Mouse (Mus musculus) bone marrow, adult 2 months (tissue): Measurements from ENCODE around the gene Impdh1. TPM values are rescaled to one million over a fixed set of nuclear protein-coding genes. Genes with fewer than 3 reads are reported as not detected.

Experiments used
- H3K27ac ChIP-seq: fragments of 200-500 bp; 2 replicates; pipeline ENCODE4 v1.5.1; 2012; ENCODE audit warnings: low read depth, mild to moderate bottlenecking, control low read depth, inconsistent platforms, low read length; ENCODE audit not compliant: control insufficient read depth, poor library complexity, insufficient read depth
- H3K4me1 ChIP-seq: fragments of 200-500 bp; 2 replicates; pipeline ENCODE4 v1.6.1; 2011; ENCODE audit warnings: low read length; ENCODE audit not compliant: control insufficient read depth, insufficient read depth
- H3K4me3 ChIP-seq: fragments of 200-500 bp; replicated peaks from 2 replicates; pipeline ENCODE3; 2011; ENCODE audit warnings: mild to moderate bottlenecking, low read depth, low read length, control low read depth; ENCODE audit not compliant: control insufficient read depth
- CTCF ChIP-seq: fragments of 200-500 bp; IDR thresholded peaks from 2 replicates; pipeline ENCODE4 v1.5.1; 2011; ENCODE audit warnings: low read length, control low read depth; ENCODE audit not compliant: control insufficient read depth, insufficient read depth
- POLR2A ChIP-seq: fragments of 200-500 bp; IDR thresholded peaks from 2 replicates; pipeline ENCODE4 v1.6.1; 2011; ENCODE audit warnings: low read depth, mild to moderate bottlenecking, control low read depth, low read length, borderline replicate concordance; ENCODE audit not compliant: control insufficient read depth
- WGBS: fragments of 180-500 bp; shearing (Covaris S2); methylation state at CpG from one replicate; pipeline ENCODE4 v1.1.7; 2018; 5-methylcytosine and 5-hydroxymethylcytosine counted together
- polyA plus RNA-seq: library from polyadenylated mRNA; stranded (reverse); fragments of >200 nt; gene quantifications from 2 replicates; pipeline ENCODE4 v1.2.4, GENCODE M21; 2011; ENCODE audit warnings: low replicate concordance; ENCODE audit not compliant: missing spikeins, insufficient read depth, insufficient read length

Gene Impdh1
- polyA plus RNA-seq, 1 experiment: 29.9 TPM

GRCm38 (mm10) chr6:29201341-29201740, 14.8 kb downstream of the Impdh1 start:
- H3K4me1 ChIP-seq: no peaks in the 10 kb centered on the region
- 45% methylated on average over 5 of the region's 5 CpGs for WGBS
- TF ChIP-seq POLR2A: no peak
- H3K27ac ChIP-seq: no peak overlapping the region
- no peak overlapping the region for H3K4me3 ChIP-seq

- Histone ChIP-seq H3K27ac (no peak overlapping the region), H3K4me1 (no peaks in the 10 kb centered on the region), H3K4me3 (no peak overlapping the region)
- WGBS: 19% methylated on average over 3 of the region's 3 CpGs
- TF ChIP-seq POLR2A: no peak
- no peak for TF ChIP-seq CTCF
These were observed 15.7 kb downstream of the Impdh1 start for GRCm38 (mm10) chr6:29200496-29200895.

GRCm38 (mm10) chr6:29199223-29199855, 16.8 kb downstream of the Impdh1 start:
- no peak overlapping the region for H3K4me3 ChIP-seq
- WGBS: 56% methylated on average over 8 of the region's 8 CpGs
- H3K4me1 ChIP-seq: no peaks in the 10 kb centered on the region
- no peak for TF ChIP-seq POLR2A
- no peak for TF ChIP-seq CTCF
- no peak overlapping the region for H3K27ac ChIP-seq

GRCm38 (mm10) chr6:29198309-29199222, 17.6 kb downstream of the Impdh1 start:
- WGBS: 29% methylated on average over 25 of the region's 25 CpGs
- no peaks in the 10 kb centered on the region for H3K4me1 ChIP-seq
- H3K4me3 ChIP-seq: no peak overlapping the region
- peak; percentile 86 for TF ChIP-seq CTCF
- no peak for TF ChIP-seq POLR2A
- H3K27ac ChIP-seq: no peak overlapping the region

- WGBS: 66% methylated on average over 5 of the region's 5 CpGs
- H3K27ac ChIP-seq: no peak overlapping the region
- H3K4me3 ChIP-seq: no peak overlapping the region
- TF ChIP-seq CTCF: no peak
- no peak for TF ChIP-seq POLR2A
- H3K4me1 ChIP-seq: no peaks in the 10 kb centered on the region
These were observed 20.1 kb downstream of the Impdh1 start for GRCm38 (mm10) chr6:29195846-29196698.

- 72% methylated on average over 5 of the region's 5 CpGs for WGBS
- H3K4me1 ChIP-seq: no peaks in the 10 kb centered on the region
- H3K4me3 ChIP-seq: no peak overlapping the region
- no peak for TF ChIP-seq CTCF
- TF ChIP-seq POLR2A: no peak
- no peak overlapping the region for H3K27ac ChIP-seq
These were observed 21.0 kb downstream of the Impdh1 start for GRCm38 (mm10) chr6:29195146-29195545.

GRCm38 (mm10) chr6:29193961-29194750, 22.0 kb downstream of the Impdh1 start:
- 45% methylated on average over 15 of the region's 15 CpGs for WGBS
- TF ChIP-seq POLR2A (no peak), CTCF (no peak)
- Histone ChIP-seq H3K4me3 (no peak overlapping the region), H3K27ac (no peak overlapping the region), H3K4me1 (no peaks in the 10 kb centered on the region)
